Mouse (Mus musculus) c-Kit-positive CD71-negative TER-119-negative erythroid progenitor cells, embryonic 14.5 days (primary cell): ENCODE results near the gene Fzd1.

ENCODE experiments used
- DNase-seq: peaks from one replicate; pipeline ENCODE4 v3.0.0-alpha.2; 2013; ENCODE audit warnings: low read depth

The Fzd1 gene

GRCm38 (mm10) chr5:4757902-4758301 is at the start of gene Fzd1:
Gene Fzd1 (minus strand): TSS chr5:4758035.
- DNase-seq, result peak; percentile 59

DNA sequence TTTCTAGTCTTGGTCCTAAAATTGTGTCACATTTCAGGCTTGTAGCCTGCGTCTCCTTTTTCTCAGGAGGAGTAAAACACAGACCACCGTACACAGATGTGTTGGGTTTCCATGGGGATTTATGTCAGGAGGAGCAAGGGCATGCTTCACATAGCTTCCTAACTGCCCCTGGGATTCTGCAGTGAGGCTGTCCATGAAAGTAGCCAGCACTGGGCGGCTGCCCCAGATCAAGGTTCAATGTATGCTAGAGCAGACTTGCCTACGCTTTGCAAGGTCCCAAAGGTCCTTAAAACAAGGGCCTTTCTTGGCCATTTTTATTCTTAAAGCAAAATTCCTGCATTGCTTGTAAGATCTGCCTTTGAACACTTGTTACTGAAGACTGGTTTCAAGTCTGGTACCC is 47.4 kb upstream of the Fzd1 start:
- no peak for DNase-seq

DNA sequence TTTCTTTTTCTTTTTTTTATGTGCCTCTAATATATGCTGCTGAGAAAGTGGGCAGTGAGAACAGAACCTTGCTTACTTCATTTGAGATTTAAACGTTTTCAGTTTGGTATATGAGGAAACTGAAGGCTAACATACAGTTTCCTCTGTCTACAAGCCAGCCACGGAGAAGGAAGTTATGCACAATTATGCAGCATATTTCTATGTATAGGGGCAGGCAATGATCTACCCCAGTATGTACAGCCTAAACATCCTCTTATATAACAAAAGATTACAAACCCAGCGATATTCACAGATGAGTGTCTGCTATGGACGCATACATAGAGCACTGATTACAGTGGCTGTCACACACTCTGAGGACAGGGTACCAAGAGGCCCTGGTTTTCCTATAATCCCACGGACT is 45.9 kb upstream of the Fzd1 start:
- DNase-seq, result no peak

DNA sequence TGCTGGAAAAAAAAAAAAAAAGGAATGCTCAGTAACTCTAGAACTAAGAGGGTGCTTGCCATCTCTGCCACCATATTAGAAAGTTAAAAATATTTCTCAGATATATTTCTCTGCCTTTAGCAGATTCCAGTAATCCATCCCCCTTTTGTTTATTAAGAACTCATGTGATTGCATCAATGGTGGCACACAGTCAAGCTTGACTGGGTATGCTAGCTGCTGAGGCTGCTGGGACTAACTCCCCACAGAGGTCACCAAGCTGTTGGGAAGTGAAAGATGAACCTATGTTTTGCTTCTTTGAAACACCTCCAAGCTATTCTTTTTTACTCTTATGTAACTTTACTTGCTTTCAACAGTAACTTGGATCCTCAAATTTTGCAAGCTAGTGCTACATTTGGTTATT is 44.1 kb upstream of the Fzd1 start:
- no peak for DNase-seq

- no peak for DNase-seq
These were observed 43.4 kb upstream of the Fzd1 start for GRCm38 (mm10) chr5:4801096-4801850.

- no peak for DNase-seq
These were observed 33.4 kb upstream of the Fzd1 start for GRCm38 (mm10) chr5:4791219-4791618.

GRCm38 (mm10) chr5:4790265-4790664 is 32.4 kb upstream of the Fzd1 start:
- no peak for DNase-seq

GRCm38 (mm10) chr5:4788484-4788883 is 30.6 kb upstream of the Fzd1 start:
- no peak for DNase-seq

DNA sequence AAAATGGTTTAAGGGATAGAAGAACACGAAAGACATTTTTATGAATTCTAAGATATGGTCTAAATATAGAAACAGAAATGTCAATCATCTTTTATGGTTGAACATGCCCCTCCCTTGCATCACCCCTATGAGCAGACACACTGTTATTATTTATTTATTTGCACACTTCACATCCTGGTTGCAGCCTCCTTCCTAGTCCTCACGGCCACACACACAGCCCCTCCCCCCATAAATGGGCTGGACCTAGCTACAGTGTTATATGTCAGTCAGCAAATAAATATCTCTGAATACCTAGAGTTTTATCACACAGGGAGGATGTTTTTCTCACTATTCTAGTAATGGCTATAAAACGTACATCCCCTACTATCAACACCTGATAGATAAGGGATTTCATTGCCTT is 29.0 kb upstream of the Fzd1 start:
- DNase-seq, result no peak

DNA sequence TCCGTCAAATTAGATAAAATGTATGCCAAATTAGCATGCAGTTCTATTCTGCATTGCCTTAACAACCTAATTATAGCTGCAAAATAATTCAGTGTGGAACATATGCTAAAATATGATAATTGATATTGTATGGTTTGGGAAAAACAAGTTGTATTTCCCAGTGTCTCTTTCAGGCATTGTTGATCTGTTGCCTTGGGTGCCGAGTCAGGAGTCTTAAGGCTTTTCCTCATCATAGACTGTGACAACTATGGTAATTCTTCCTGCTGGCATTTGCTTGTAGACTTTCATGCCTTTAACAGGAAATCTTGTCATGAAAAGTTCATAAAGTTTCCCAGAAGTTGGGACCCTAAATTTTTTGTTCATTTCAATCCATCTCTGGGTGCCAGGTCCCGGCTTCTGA is 20.4 kb upstream of the Fzd1 start:
- DNase-seq, result no peak

- DNase-seq, result no peak
These were observed 18.7 kb upstream of the Fzd1 start for GRCm38 (mm10) chr5:4776495-4776894.

- no peak for DNase-seq
These were observed 15.4 kb upstream of the Fzd1 start for GRCm38 (mm10) chr5:4773090-4773772.

- no peak for DNase-seq
These were observed 12.8 kb upstream of the Fzd1 start for GRCm38 (mm10) chr5:4770609-4771008.

DNA sequence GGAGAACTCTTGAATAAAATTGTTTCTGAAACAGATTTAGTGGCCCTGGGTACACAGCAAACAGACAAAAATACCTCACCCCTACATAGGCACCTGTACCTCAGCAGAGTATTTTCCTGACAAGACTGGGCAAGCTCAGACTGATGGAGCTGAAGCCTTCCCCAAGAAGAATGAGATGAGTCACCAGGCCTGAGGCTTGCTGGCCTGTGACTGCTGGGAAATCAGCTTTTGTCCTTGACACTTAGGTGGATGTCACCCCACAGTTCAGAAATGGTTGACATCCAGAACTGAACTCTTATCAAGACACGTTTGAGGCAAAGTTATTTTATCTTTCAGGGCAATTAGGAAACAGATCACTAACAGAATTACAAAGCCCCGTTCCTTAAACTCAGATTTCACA is 10.1 kb upstream of the Fzd1 start:
- no peak for DNase-seq

GRCm38 (mm10) chr5:4766719-4767118 is 8.9 kb upstream of the Fzd1 start:
- DNase-seq, result no peak

DNA sequence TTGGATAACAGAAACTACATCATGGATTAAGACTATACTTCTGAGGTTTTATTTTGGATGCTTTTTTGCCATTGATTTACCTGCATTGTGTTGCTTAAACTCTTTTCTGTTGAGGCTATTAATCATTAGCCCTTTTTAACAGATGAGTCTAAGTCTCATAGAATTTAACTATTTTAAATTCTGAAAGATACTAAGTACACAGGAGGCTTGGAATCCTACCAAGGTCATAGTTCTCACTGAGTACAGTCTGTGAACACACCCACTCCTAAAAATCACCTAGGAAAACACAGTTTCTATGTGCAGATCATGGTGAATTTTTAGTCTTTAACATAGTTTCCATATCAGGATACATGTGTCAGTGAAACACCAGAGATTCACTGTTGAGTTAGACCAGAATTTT is 4.1 kb upstream of the Fzd1 start:
- no peak for DNase-seq

GRCm38 (mm10) chr5:4758331-4759080 is 671 bp upstream of the Fzd1 start:
- no peak for DNase-seq

- no peak for DNase-seq
These were observed 744 bp downstream of the Fzd1 start for GRCm38 (mm10) chr5:4756871-4757711.

DNA sequence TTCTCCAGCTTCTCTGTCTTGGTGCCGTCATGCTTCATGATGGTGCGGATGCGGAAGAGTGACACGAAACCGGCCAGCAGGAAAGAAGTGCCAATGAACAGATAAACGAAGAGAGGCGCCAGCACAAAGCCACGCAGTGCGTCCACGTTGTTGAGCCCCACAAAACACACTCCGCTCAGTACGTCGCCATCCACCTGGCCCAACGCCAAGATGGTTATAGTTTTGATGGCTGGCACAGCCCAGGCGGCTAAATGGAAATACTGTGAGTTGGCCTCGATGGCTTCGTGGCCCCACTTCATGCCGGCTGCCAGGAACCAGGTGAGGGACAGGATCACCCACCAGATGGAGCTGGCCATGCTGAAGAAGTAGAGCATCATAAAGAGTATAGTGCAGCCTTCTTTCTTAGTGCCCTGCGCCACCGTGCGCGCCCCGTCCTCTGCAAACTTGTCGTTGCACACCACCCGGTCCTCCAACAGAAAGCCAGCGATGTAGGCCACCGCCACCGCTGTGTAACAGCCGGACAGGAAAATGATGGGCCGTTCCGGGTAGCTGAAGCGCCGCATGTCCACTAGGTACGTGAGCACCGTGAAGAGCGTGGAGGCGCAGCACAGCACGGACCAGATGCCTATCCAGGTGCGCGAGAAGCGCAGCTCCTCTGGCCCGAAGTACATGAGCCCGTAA is 1.7 kb downstream of the Fzd1 start:
- DNase-seq, result no peak

DNA sequence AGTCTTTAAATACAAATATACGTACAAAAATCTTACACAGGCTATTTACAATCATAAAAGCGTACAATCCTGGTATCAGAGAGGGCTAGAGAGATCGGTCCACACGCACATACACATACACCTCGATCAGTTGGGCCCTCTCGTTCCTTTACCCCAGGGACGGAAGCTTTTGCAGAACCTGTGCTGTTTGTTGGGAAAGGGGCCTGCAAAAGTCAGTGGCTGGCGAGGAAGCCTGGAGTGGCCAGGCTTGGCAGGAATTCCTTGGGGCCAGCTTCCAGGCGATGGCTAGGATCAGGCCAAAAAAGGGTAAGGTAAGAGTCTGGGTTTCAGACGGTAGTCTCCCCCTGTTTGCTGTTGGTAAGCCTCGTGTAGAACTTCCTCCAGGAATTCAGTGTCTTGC is 2.5 kb downstream of the Fzd1 start:
- DNase-seq, result no peak

GRCm38 (mm10) chr5:4754701-4755281 is 3.0 kb downstream of the Fzd1 start:
- DNase-seq, result no peak
